Mouse (Mus musculus): Measurements from ENCODE around the gene Awat1. TPM values are rescaled to one million over a fixed set of nuclear protein-coding genes. Genes with fewer than 3 reads are reported as not detected.

Awat1 gene
- not detected in 2 replicates for polyA plus RNA-seq (2014; fragmentation: Nextera tagmentation; extraction: Ambion mirVana)

- ATAC-seq (replicated peaks; ENCODE audit: low FRiP score, low TSS enrichment, low read depth) (no peak), DNase-seq (ENCODE audit: low spot score) (no peak)
- Histone ChIP-seq H3K27me3 (replicated peaks; ENCODE audit: control insufficient read depth, insufficient read depth, low read length) (peaks cover 4% of the 10 kb centered on the region; the same call in 1 of the 2 replicates), H3K4me3 (ENCODE audit: low read depth, low read length) (no peak within 1 kb of the TSS), H3K4me1 (replicated peaks; ENCODE audit: control insufficient read depth, insufficient read depth, low read length) (no peaks in the 10 kb centered on the region), H3K4me2 (ENCODE audit: low read length) (no peak within 1 kb of the TSS), H3K9ac (ENCODE audit: low read length) (no peak within 1 kb of the TSS), H3K27ac (ENCODE audit: low read depth) (no peak within 1 kb of the TSS), H3K9me3 (ENCODE audit: control insufficient read depth, low read length) (no peaks in the 10 kb centered on the region), H3K36me3 (ENCODE audit: control insufficient read depth, insufficient read depth, low read length) (no peaks in the 10 kb centered on the region)
- WGBS: 72% methylated on average over 1 of the region's 1 CpGs
Measured at GRCm38 (mm10) chrX:100571951-100572350, at the start of gene Awat1. Gene Awat1, plus strand, starts transcription at chrX:100572251.

GRCm38 (mm10) chrX:100524471-100524870 lies 47.6 kb upstream of the Awat1 start, which contains the start of gene Dgat2l6:
Gene Dgat2l6, plus strand, starts transcription at chrX:100524838.
- Histone ChIP-seq H3K27ac (ENCODE audit: low read depth) (no peak within 1 kb of the TSS), H3K36me3 (ENCODE audit: control insufficient read depth, insufficient read depth, low read length) (no peaks in the 10 kb centered on the region), H3K4me3 (ENCODE audit: low read depth, low read length) (no peak within 1 kb of the TSS), H3K9me3 (ENCODE audit: control insufficient read depth, low read length) (no peaks in the 10 kb centered on the region), H3K4me1 (replicated peaks; ENCODE audit: control insufficient read depth, insufficient read depth, low read length) (no peaks in the 10 kb centered on the region), H3K4me2 (ENCODE audit: low read length) (no peak within 1 kb of the TSS), H3K27me3 (replicated peaks; ENCODE audit: control insufficient read depth, insufficient read depth, low read length) (no peaks in the 10 kb centered on the region), H3K9ac (ENCODE audit: low read length) (no peak within 1 kb of the TSS)
- DNase-seq (ENCODE audit: low spot score) (no peak), ATAC-seq (replicated peaks; ENCODE audit: low FRiP score, low TSS enrichment, low read depth) (no peak)
- 83% methylated on average over 4 of the region's 4 CpGs for WGBS

- no peaks in the 10 kb centered on the region for H3K36me3 ChIP-seq (ENCODE audit: control insufficient read depth, insufficient read depth, low read length)
- H3K4me2 ChIP-seq (ENCODE audit: low read length): no peak overlapping the region
- no peak overlapping the region for H3K4me3 ChIP-seq (ENCODE audit: low read depth, low read length)
- H3K4me1 ChIP-seq (replicated peaks; ENCODE audit: control insufficient read depth, insufficient read depth, low read length): no peaks in the 10 kb centered on the region
- H3K9me3 ChIP-seq (ENCODE audit: control insufficient read depth, low read length): no peaks in the 10 kb centered on the region
- no peak overlapping the region for H3K9ac ChIP-seq (ENCODE audit: low read length)
- whole genome bisulfite sequencing: 78% methylated on average over 3 of the region's 3 CpGs
- no peak overlapping the region for H3K27ac ChIP-seq (ENCODE audit: low read depth)
- no peak for DNase-seq (ENCODE audit: low spot score)
- no peak for ATAC-seq (replicated peaks; ENCODE audit: low FRiP score, low TSS enrichment, low read depth)
- H3K27me3 ChIP-seq (replicated peaks; ENCODE audit: control insufficient read depth, insufficient read depth, low read length): 0 out of 2 replicates have a peak, but pooled peaks cover 4% of the 10 kb centered on the region
Measured at GRCm38 (mm10) chrX:100556026-100556425, 16.0 kb upstream of the Awat1 start.

GRCm38 (mm10) chrX:100565696-100566095 lies 6.4 kb upstream of the Awat1 start:
- H3K4me1 ChIP-seq (replicated peaks; ENCODE audit: control insufficient read depth, insufficient read depth, low read length): no peaks in the 10 kb centered on the region
- no peak for DNase-seq (ENCODE audit: low spot score)
- 88% methylated on average over 3 of the region's 3 CpGs for WGBS
- H3K9me3 ChIP-seq (ENCODE audit: control insufficient read depth, low read length): no peaks in the 10 kb centered on the region
- H3K27ac ChIP-seq (ENCODE audit: low read depth): no peak overlapping the region
- H3K27me3 ChIP-seq (replicated peaks; ENCODE audit: control insufficient read depth, insufficient read depth, low read length): no peaks in the 10 kb centered on the region
- H3K4me3 ChIP-seq (ENCODE audit: low read depth, low read length): no peak overlapping the region
- ATAC-seq (replicated peaks; ENCODE audit: low FRiP score, low TSS enrichment, low read depth): no peak
- no peaks in the 10 kb centered on the region for H3K36me3 ChIP-seq (ENCODE audit: control insufficient read depth, insufficient read depth, low read length)
- no peak overlapping the region for H3K9ac ChIP-seq (ENCODE audit: low read length)
- H3K4me2 ChIP-seq (ENCODE audit: low read length): no peak overlapping the region

DNA sequence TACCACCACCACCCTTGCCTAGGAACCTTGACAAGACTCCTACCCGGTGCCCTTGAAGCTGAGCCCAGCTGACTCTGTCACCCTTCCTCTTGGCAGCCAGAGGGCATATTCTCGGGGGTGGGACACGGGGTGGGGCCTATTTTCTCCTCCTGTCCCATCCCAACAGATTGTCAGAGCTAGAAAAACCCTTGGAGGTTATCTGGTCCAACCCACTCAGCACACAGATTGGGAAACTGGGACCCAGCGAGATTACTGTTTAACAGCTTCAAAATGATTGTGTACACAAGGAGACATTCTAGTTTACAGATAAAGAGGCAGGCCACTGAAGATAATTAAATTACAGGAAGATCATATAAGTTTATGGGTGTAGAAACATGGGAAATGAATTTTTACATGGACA lies 22.7 kb downstream of the Awat1 start, which contains the start of gene P2ry4:
Gene P2ry4, minus strand, starts transcription at position 79 of the 400 bp plus-strand sequence.
- 0 out of 2 replicates have a peak, but pooled peaks cover 1% of the 10 kb centered on the region for H3K27me3 ChIP-seq (replicated peaks; ENCODE audit: control insufficient read depth, insufficient read depth, low read length)
- no peak within 1 kb of the TSS for H3K9ac ChIP-seq (ENCODE audit: low read length)
- no peaks in the 10 kb centered on the region for H3K9me3 ChIP-seq (ENCODE audit: control insufficient read depth, low read length)
- DNase-seq (ENCODE audit: low spot score): no peak
- H3K27ac ChIP-seq (ENCODE audit: low read depth): no peak within 1 kb of the TSS
- 0 out of 2 replicates have a peak, but pooled peaks have one; percentile 27 for ATAC-seq (replicated peaks; ENCODE audit: low FRiP score, low TSS enrichment, low read depth)
- no peaks in the 10 kb centered on the region for H3K4me1 ChIP-seq (replicated peaks; ENCODE audit: control insufficient read depth, insufficient read depth, low read length)
- 63% methylated on average over 4 of the region's 4 CpGs for WGBS
- no peaks in the 10 kb centered on the region for H3K36me3 ChIP-seq (ENCODE audit: control insufficient read depth, insufficient read depth, low read length)
- no peak within 1 kb of the TSS for H3K4me2 ChIP-seq (ENCODE audit: low read length)
- H3K4me3 ChIP-seq (ENCODE audit: low read depth, low read length): no peak within 1 kb of the TSS

- Histone ChIP-seq H3K4me2 (ENCODE audit: low read length) (no peak overlapping the region), H3K9me3 (ENCODE audit: control insufficient read depth, low read length) (no peaks in the 10 kb centered on the region), H3K36me3 (ENCODE audit: control insufficient read depth, insufficient read depth, low read length) (no peaks in the 10 kb centered on the region), H3K4me1 (replicated peaks; ENCODE audit: control insufficient read depth, insufficient read depth, low read length) (no peaks in the 10 kb centered on the region), H3K27ac (ENCODE audit: low read depth) (no peak overlapping the region), H3K4me3 (ENCODE audit: low read depth, low read length) (no peak overlapping the region), H3K27me3 (replicated peaks; ENCODE audit: control insufficient read depth, insufficient read depth, low read length) (peaks cover 9% of the 10 kb centered on the region; the same call in 1 of the 2 replicates), H3K9ac (ENCODE audit: low read length) (no peak overlapping the region)
- DNase-seq (ENCODE audit: low spot score): peak; percentile 56
- no peak for ATAC-seq (replicated peaks; ENCODE audit: low FRiP score, low TSS enrichment, low read depth)
- WGBS: 23% methylated on average over 5 of the region's 5 CpGs
Measured at GRCm38 (mm10) chrX:100597439-100597838, 25.4 kb downstream of the Awat1 start.

GRCm38 (mm10) chrX:100599755-100600154 lies 27.7 kb downstream of the Awat1 start:
- WGBS: 68% methylated on average over 4 of the region's 4 CpGs
- no peaks in the 10 kb centered on the region for H3K9me3 ChIP-seq (ENCODE audit: control insufficient read depth, low read length)

GRCm38 (mm10) chrX:100605314-100605713 lies 33.3 kb downstream of the Awat1 start, which contains the start of gene Arr3:
Gene Arr3, plus strand, starts transcription at chrX:100605497.
- no peaks in the 10 kb centered on the region for H3K36me3 ChIP-seq (ENCODE audit: control insufficient read depth, insufficient read depth, low read length)
- ATAC-seq (replicated peaks; ENCODE audit: low FRiP score, low TSS enrichment, low read depth) (no peak), DNase-seq (ENCODE audit: low spot score) (no peak)
- H3K4me1 ChIP-seq (replicated peaks; ENCODE audit: control insufficient read depth, insufficient read depth, low read length): no peaks in the 10 kb centered on the region
- H3K27ac ChIP-seq (ENCODE audit: low read depth): no peak within 1 kb of the TSS
- no peak within 1 kb of the TSS for H3K4me3 ChIP-seq (ENCODE audit: low read depth, low read length)
- no peaks in the 10 kb centered on the region for H3K9me3 ChIP-seq (ENCODE audit: control insufficient read depth, low read length)
- 65% methylated on average over 1 of the region's 1 CpGs for WGBS
- H3K4me2 ChIP-seq (ENCODE audit: low read length): no peak within 1 kb of the TSS
- H3K9ac ChIP-seq (ENCODE audit: low read length): no peak within 1 kb of the TSS
- 0 out of 2 replicates have a peak, but pooled peaks cover 10% of the 10 kb centered on the region for H3K27me3 ChIP-seq (replicated peaks; ENCODE audit: control insufficient read depth, insufficient read depth, low read length)

More at GRCm38 (mm10) chrX:100599755-100600154, 27.7 kb downstream of the Awat1 start:
- Histone ChIP-seq H3K27ac (ENCODE audit: low read depth) (no peak overlapping the region), H3K4me2 (ENCODE audit: low read length) (no peak overlapping the region), H3K4me1 (replicated peaks; ENCODE audit: control insufficient read depth, insufficient read depth, low read length) (no peaks in the 10 kb centered on the region), H3K27me3 (replicated peaks; ENCODE audit: control insufficient read depth, insufficient read depth, low read length) (peaks cover 9% of the 10 kb centered on the region; the same call in 1 of the 2 replicates), H3K36me3 (ENCODE audit: control insufficient read depth, insufficient read depth, low read length) (no peaks in the 10 kb centered on the region), H3K4me3 (ENCODE audit: low read depth, low read length) (no peak overlapping the region), H3K9ac (ENCODE audit: low read length) (no peak overlapping the region)
- DNase-seq (ENCODE audit: low spot score) (no peak), ATAC-seq (replicated peaks; ENCODE audit: low FRiP score, low TSS enrichment, low read depth) (no peak)

DNA sequence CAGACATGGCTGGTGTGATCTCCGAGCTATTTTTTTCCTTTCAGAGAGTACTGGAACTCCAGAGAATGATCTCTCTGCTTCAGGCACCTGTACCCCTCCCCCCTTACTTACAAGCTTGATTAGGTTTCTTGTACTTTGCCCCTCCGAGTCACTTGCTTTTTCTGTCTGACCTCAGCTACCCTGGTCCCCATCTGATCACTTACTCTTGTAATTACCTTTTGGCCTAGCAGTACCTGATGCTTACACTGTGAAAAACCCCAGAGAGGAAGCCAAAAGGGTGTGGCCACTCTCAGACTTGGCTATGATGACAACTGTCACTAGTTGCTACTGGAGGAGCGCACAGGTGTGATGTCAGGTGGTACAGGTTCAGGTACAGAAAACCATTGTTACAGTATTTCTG lies 46.4 kb downstream of the Awat1 start:
- Histone ChIP-seq H3K27ac (ENCODE audit: low read depth) (no peak overlapping the region), H3K9ac (ENCODE audit: low read length) (no peak overlapping the region), H3K27me3 (replicated peaks; ENCODE audit: control insufficient read depth, insufficient read depth, low read length) (peaks cover 8% of the 10 kb centered on the region; the same call in 1 of the 2 replicates), H3K4me2 (ENCODE audit: low read length) (no peak overlapping the region), H3K4me1 (replicated peaks; ENCODE audit: control insufficient read depth, insufficient read depth, low read length) (no peaks in the 10 kb centered on the region), H3K9me3 (ENCODE audit: control insufficient read depth, low read length) (no peaks in the 10 kb centered on the region), H3K36me3 (ENCODE audit: control insufficient read depth, insufficient read depth, low read length) (peaks cover 13% of the 10 kb centered on the region; the same call in 1 of the 2 replicates), H3K4me3 (ENCODE audit: low read depth, low read length) (no peak overlapping the region)
- ATAC-seq (replicated peaks; ENCODE audit: low FRiP score, low TSS enrichment, low read depth) (no peak; the same call in 1 of the 2 replicates), DNase-seq (ENCODE audit: low spot score) (no peak)
- WGBS: 51% methylated on average over 3 of the region's 3 CpGs
